Mouse (Mus musculus) adrenal gland, postnatal 14 days (tissue): ENCODE results near the gene Npff. TPM values are rescaled to one million over a fixed set of nuclear protein-coding genes. Genes with fewer than 3 reads are reported as not detected.

Experiments used
- DNase-seq: peaks from one replicate; pipeline ENCODE4 v3.0.0; 2021; ENCODE audit warnings: mixed read lengths
- long read RNA-seq, 2 experiments: library from polyadenylated mRNA; stranded (forward); transcript quantifications; one replicate each; pipeline ENCODE4 v2.0.0; 2021
- total RNA-seq: library from RNA; stranded (reverse); gene quantifications from 2 replicates; pipeline ENCODE4 v1.2.3, GENCODE M21; 2021

The Npff gene
- total RNA-seq, result 4.1 and 4.8 TPM in 2 replicates
- long read RNA-seq, experiment 1, partial matches to known transcripts, result 2 of 4 reads
- long read RNA-seq, experiment 1, other reads (novel, unspliced or antisense), result 0 of 4 reads
- long read RNA-seq, experiment 2, partial matches to known transcripts, result 3 of 3 reads
- long read RNA-seq, experiment 2, other reads (novel, unspliced or antisense), result 0 of 3 reads

DNA sequence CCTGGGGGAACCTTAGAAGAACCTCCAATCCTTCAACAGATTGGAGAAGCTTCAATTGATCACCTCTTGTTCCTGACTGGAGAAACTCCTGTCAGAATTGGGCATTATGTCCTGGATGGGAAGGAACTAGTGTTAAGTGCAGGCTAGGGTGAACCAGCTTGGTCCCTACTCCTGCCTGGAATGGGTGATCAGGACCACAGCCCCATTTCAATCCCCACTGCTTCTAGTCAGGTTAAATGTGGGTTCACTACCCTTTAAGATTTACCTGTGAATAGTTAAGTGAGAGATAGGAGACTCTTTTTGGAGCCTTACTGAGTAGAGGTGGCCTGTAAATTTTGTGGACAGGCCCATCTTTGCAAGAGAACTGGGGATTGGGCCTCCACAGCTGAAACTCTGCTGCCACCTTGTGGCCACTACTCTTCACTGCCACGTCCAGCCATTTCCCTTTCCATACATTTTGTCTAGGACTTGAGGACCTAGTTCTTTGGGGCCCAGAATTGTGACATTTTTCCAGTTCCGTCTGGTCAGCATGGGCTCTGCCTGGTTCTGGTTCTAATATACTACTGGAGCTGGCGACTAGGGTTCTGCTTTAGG lies at the start of gene Npff:
Npff (minus strand) TSS at position 51 of the 594 bp plus-strand sequence.
- peak; percentile 86 for DNase-seq

DNA sequence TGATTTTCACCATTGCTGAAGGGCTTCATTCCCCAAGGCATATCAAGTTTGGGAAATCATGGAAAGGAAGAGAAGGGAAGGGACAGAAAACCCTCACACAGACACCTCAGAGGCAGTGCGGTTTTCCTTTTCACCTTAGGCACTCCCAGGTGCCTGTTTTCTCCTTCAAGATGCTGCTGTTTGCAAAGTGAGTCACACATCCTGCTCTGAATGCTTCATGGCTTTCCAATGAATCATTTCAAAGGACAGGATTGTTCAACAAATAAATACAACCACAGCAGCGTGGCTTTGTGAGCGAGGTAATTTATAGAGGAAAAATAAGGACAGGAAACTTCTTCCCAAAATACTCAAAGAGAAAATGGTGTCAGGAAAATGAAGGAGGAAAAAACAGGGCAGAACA lies 47.3 kb upstream of the Npff start:
- DNase-seq, result peak; percentile 6

GRCm38 (mm10) chr15:102567849-102568248 lies 43.1 kb upstream of the Npff start:
- no peak for DNase-seq

GRCm38 (mm10) chr15:102563681-102564080 lies 38.9 kb upstream of the Npff start:
- no peak for DNase-seq

DNA sequence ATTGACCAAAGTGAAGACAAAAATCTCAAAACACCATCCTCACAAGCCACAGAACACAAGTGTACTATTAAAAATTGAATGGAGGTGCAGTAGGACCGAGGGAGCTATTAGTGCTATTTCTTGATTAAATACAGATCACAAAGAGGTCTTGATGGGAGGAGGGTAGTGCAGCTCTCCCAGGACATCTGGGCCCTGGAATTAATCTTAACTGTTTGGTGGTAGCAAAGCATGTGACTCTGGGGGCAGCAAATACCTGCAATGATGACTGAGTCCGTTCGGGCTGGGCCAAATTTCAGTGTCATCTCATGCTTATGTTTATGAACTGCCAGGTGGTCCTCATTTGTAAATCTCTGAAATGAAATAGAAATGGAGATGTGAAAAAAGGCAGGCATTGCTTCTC lies 38.3 kb upstream of the Npff start:
- DNase-seq, result no peak

- no peak for DNase-seq
Observed at GRCm38 (mm10) chr15:102562491-102562890, 37.7 kb upstream of the Npff start.

DNA sequence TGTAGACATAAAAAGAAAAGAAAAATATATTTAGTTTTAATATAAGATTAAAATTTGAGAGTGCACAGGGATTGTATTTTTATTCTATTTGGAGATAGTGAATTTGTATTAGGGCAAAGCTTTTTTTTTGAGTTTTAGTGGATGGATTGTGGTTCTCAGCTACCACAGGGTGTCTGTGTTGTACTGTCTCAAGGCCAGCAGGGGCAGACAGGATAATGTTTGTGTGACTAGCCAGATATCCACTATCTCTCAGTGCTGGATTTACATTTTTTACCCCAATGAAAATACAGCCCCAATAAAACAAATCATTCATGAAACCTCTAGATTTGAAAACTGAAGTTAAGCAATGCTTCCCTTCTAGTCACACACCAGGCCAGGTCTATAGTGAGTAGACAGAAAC lies 32.8 kb upstream of the Npff start:
- no peak for DNase-seq

- no peak for DNase-seq
Observed at GRCm38 (mm10) chr15:102555581-102555980, 30.8 kb upstream of the Npff start.

DNA sequence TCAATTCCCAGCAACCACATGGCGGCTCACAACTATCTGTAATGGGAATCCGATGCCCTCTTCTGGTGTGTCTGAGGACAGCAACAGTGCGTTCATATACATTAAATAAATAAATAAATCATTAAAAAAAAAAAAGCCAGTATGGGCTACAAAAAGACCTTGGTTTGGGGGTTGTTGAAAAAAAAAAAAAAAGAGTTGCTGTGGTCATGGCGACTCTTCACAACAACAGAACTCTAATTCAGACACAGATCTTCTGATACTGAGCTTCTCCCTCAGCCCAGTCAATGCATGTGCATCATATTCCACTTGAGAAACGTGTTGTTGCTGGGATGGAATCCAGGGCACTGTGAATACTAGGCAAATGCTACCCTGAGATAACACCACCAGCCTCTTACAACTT lies 27.9 kb upstream of the Npff start:
- DNase-seq, result no peak

DNA sequence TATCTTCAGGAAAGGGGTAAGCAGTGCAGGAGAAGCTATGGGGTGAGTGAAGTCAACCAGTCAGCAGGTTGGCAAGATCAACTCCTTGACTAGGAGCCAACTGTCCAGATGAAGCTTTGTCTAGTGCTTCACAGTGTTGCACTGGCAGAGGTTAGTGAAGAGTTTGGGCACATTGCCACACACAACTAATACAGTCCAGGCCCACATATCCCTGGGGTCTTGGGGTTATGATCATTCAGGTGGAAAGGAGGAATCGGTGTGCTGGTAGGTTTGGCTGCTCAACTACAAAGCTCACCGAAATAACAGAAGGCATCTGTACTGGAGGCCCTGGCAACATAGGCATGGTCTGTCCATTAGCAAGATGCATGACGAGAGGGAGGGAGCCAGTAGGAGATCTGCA lies 22.7 kb upstream of the Npff start:
- peak; percentile 14 for DNase-seq

- DNase-seq, result peak; percentile 68
Observed at GRCm38 (mm10) chr15:102546677-102547427, 22.1 kb upstream of the Npff start.

DNA sequence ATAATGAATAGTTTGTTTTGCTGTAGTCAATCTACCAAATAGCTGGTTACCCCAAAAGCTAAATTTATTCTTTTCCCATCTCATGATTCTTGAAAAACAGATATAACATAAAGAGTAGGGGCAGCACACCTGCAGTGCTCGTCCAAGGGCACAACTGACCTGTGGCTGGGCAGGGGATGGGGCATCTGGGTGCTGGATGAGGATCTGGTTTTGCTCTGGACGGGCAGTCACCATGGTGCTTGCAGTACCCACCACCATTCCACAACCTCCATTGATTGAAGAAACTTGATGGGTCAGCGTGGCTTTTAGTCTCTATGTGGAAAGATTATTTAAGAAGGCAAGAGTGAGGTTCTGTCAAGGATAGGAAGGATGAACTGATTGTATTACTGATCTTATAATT lies 21.5 kb upstream of the Npff start:
- DNase-seq, result no peak

GRCm38 (mm10) chr15:102544801-102545200 lies 20.1 kb upstream of the Npff start:
- DNase-seq, result no peak

- DNase-seq, result no peak
Observed at GRCm38 (mm10) chr15:102533926-102534325, 9.2 kb upstream of the Npff start.

GRCm38 (mm10) chr15:102532106-102532900 lies 7.6 kb upstream of the Npff start:
- DNase-seq, result no peak

DNA sequence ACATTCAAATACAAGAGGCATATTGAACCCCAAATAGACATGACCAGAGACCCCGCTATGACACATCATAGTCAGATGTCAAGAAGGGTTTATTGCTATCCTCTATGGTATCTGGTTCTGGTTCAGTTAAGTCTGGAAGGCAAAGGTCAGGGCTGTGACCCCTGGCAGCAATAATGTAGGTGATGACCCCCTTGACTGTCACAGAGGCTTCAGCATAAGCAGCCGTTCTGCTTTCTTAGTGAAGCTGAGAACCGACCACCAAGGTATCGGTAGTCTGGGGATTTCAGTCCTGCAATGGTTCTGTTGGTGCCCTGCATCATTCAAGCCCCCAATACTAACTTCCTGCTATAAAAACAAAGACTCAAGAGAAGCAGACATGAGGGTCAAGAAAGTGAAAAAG lies 6.8 kb upstream of the Npff start:
- no peak for DNase-seq

DNA sequence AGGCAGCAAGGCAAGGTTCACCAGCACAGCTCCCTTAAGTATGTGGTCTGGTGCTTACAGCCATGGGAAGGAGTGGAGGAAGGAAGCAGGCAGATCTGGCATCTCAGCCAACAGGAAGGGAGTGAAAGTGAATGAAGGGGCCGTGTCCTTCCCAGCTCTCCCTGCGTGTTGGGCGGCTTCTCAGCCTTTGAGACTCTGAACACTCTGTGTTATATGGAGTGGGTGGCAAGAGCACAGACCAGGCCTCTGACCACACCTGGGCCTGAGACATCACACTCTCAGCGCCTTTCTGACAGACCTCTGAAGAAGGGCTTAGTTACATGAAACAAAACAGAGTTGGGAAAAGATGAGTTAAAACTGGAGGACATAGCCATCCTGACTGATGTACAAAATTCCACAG lies 5.8 kb upstream of the Npff start:
- no peak for DNase-seq

DNA sequence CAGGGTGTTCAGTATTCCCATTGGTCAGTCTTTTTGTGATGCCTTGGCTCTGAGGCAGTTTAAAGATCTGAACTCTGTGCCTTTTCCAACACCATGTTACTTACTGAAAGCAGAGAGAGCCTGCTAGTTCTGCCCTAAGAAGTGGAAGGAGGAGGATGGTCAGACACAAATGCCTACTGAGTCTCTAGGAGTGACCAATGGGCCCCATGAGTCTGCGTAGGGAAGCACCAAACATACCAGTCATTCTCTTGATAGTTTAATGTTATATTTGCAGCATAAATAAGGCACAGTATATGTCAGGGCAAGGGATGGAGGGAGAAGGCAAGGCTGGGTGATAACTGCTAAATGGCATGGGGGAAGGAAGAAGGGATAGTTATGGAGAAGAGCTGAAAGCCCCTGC lies 3.7 kb upstream of the Npff start:
- DNase-seq, result no peak

GRCm38 (mm10) chr15:102527936-102528335 lies 3.2 kb upstream of the Npff start:
- DNase-seq, result no peak

- no peak for DNase-seq
Observed at GRCm38 (mm10) chr15:102526111-102527002, 1.6 kb upstream of the Npff start.

DNA sequence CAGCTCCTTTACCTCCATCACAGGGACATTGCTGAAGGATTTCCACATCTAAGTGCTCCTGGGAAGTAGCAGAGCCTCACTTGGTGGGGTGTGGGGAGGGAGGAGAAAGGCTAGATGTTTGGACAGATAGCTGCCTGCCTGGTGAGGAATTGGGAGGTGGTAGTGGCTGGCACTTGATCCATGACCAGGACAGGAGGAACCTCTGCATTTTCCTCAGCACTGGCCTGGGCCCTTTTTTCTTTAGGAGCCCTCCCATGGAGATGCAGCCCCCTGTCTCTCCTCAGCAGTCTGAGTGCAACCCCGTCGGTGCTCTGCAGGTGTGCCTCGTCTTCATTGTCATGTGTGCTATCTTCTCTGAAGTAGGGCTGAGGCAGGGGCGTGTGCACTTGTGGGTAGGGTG lies 3.3 kb downstream of the Npff start:
- no peak for DNase-seq

- no peak for DNase-seq
Observed at GRCm38 (mm10) chr15:102520416-102520815, 4.3 kb downstream of the Npff start.
